Mouse (Mus musculus): ENCODE measurements around the gene Atg16l1.

Atg16l1 gene

DNA sequence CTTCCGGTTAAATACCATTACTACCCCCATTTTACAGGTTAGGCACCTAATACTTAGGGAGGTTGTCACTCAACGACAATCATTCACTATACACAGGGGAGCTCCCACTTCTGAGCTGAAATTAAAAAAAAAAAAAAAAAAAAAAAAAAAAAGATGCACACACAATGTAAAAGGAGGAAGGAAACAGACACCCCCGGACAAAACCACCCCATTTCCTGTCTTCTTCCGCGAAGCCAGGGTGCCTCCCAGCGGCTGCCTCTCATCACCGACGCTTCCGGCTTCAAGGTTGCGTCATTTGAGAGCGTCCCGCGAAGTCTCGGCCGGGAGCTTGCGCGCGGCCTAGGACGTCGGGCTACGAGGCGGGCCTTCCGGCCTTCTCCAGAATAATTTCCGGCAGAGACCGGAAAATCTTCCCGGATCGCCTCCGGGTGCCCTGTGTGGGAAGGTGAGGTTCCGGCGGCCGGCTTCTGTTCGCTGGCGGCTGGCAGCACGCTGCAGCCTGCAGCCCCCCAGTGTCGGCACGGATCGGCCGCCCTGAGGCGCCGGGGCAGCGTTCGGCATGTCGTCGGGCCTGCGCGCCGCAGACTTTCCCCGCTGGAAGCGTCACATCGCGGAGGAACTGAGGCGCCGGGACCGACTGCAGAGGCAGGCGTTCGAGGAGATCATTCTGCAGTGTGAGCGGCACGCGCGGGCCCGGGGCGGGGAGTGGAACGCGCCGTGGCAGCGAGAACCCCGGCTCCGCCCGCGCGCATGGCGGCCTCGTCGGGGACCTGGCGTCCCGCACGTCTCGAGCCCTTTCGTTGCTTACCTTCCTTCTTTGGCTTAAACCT, at the start of gene Atg16l1:
Gene Atg16l1, plus strand, starts transcription at position 230 of the 830 bp plus-strand sequence.
- in situ Hi-C loops (cut with MboI; ENCODE audit: low pct_unique_long_range_greater_than_20kb in 1 of 2, low sequenced_read_pairs in 2 of 2, unreplicated experiment in 1 of 2), result loop anchor here in 1 of 2 experiments (5.0 kb wide), 1 partner anchor 54 kb away; no protein-coding TSS in a partner anchor

DNA sequence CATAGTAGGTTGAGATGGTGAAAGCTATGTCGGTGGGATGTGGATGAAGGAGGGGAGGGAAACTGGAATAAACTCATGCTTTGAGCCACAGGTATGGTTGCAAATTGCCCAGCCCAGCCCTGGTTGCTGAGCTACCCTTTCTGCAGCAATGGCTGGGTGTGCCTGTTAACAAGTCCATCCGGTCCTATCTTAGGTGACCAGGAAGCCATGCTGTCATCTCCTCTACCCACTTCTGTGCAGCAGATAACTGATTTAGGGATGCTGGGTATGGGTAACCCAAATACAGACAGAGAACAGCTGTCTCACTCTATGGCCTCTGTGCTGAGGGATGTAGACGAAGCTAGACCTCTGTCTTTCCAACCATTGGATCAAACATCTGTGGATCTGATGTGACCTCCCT, 49.3 kb upstream of the Atg16l1 start:
- in situ Hi-C loops (cut with MboI; ENCODE audit: low pct_unique_long_range_greater_than_20kb in 1 of 2, low sequenced_read_pairs in 2 of 2, unreplicated experiment in 1 of 2), result no loop called here

- in situ Hi-C loops (cut with MboI; ENCODE audit: low pct_unique_long_range_greater_than_20kb in 1 of 2, low sequenced_read_pairs in 2 of 2, unreplicated experiment in 1 of 2), result no loop called here
Measured at GRCm38 (mm10) chr1:87709020-87709419, 46.6 kb upstream of the Atg16l1 start.

- in situ Hi-C loops (cut with MboI; ENCODE audit: low pct_unique_long_range_greater_than_20kb in 1 of 2, low sequenced_read_pairs in 2 of 2, unreplicated experiment in 1 of 2), result no loop called here
Measured at GRCm38 (mm10) chr1:87709661-87710270, 45.9 kb upstream of the Atg16l1 start.

- in situ Hi-C loops (cut with MboI; ENCODE audit: low pct_unique_long_range_greater_than_20kb in 1 of 2, low sequenced_read_pairs in 2 of 2, unreplicated experiment in 1 of 2), result no loop called here
Measured at GRCm38 (mm10) chr1:87711938-87712613, 43.6 kb upstream of the Atg16l1 start.

DNA sequence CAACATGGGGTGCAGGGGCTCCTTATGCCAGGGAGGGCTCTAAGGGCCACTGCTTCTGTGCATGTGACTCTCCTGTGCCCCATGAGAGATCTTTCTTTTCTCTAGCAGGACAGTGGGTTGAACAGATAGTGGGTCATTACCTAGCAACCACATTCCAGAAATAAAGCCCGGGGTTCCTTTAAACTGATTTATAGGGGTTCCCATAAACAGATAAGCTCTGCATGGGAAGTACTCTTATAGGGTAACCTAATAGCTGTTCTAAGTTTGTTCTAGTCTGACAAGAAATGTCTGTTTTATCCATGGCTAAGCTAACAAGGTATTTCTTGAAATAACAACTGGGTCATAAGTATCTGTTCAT, 43.1 kb upstream of the Atg16l1 start:
- in situ Hi-C loops (cut with MboI; ENCODE audit: low pct_unique_long_range_greater_than_20kb in 1 of 2, low sequenced_read_pairs in 2 of 2, unreplicated experiment in 1 of 2), result no loop called here

GRCm38 (mm10) chr1:87721382-87721781, 34.3 kb upstream of the Atg16l1 start:
- in situ Hi-C loops (cut with MboI; ENCODE audit: low pct_unique_long_range_greater_than_20kb in 1 of 2, low sequenced_read_pairs in 2 of 2, unreplicated experiment in 1 of 2), result no loop called here

GRCm38 (mm10) chr1:87722081-87722480, 33.6 kb upstream of the Atg16l1 start:
- in situ Hi-C loops (cut with MboI; ENCODE audit: low pct_unique_long_range_greater_than_20kb in 1 of 2, low sequenced_read_pairs in 2 of 2, unreplicated experiment in 1 of 2), result no loop called here

- in situ Hi-C loops (cut with MboI; ENCODE audit: low pct_unique_long_range_greater_than_20kb in 1 of 2, low sequenced_read_pairs in 2 of 2, unreplicated experiment in 1 of 2), result no loop called here
Measured at GRCm38 (mm10) chr1:87723351-87723750, 32.3 kb upstream of the Atg16l1 start.

DNA sequence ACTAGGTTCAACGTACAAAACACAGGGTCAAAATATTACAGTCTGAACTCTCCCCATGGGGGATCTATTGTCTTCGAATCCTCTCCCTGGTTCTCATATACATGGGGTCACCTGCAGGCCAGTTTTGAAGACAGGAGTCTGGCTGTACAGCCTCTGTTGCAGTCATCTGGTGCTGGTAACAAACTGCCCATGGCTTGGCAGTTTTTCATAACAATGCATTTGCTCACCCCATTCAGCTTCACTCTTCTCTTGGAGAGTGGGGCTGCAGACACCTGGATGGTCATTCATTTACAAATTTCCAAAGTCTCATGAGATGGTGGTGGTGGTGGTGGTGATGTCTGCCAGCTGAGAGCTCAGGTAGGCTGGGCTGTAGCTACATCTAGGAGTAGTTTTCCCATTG, 26.6 kb upstream of the Atg16l1 start:
- in situ Hi-C loops (cut with MboI; ENCODE audit: low pct_unique_long_range_greater_than_20kb in 1 of 2, low sequenced_read_pairs in 2 of 2, unreplicated experiment in 1 of 2), result no loop called here

- in situ Hi-C loops (cut with MboI; ENCODE audit: low pct_unique_long_range_greater_than_20kb in 1 of 2, low sequenced_read_pairs in 2 of 2, unreplicated experiment in 1 of 2), result no loop called here
Measured at GRCm38 (mm10) chr1:87729850-87730249, 25.8 kb upstream of the Atg16l1 start.

DNA sequence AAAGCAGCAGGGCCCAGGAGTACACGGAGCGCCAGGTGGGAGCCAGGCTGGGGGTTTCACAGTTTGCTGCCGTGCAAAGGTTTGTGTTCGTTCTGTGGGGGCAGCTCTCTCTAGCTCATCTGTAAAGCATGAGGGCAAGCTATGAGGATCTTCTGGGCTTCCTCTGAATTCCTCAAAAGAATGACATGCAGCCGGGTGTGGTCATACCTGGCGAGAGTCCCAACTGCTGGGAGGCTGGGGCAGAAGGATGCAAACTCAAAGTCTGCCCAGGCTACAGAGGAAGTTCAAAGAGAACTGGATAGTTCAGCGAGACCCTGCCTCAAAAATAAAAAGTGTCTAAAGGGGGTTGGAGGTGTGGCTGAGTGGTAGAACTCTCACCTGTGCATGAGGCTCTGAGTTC, 25.4 kb upstream of the Atg16l1 start:
- in situ Hi-C loops (cut with MboI; ENCODE audit: low pct_unique_long_range_greater_than_20kb in 1 of 2, low sequenced_read_pairs in 2 of 2, unreplicated experiment in 1 of 2), result no loop called here

- in situ Hi-C loops (cut with MboI; ENCODE audit: low pct_unique_long_range_greater_than_20kb in 1 of 2, low sequenced_read_pairs in 2 of 2, unreplicated experiment in 1 of 2), result no loop called here
Measured at GRCm38 (mm10) chr1:87733212-87733611, 22.5 kb upstream of the Atg16l1 start.

DNA sequence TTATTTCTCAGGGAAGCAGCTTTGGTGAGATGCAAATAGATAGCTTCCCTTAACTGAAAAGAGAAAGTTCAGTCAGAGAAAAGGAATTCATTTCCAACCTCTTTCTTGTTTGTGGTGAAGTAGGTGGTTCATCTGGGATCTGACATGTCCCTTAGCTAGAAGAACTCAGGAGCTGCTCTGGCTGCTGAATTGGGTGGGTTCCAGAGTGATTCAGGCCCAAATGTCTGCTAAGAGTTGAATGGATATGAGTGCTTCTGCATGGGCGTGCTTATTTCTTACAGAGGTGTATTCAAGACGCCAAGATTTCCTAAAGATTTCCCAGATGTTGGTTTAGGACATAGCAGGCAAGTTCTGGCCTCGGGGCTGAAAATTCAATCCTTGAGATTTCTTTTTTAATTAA, 21.5 kb upstream of the Atg16l1 start:
- in situ Hi-C loops (cut with MboI; ENCODE audit: low pct_unique_long_range_greater_than_20kb in 1 of 2, low sequenced_read_pairs in 2 of 2, unreplicated experiment in 1 of 2), result no loop called here

GRCm38 (mm10) chr1:87740584-87741290, 14.9 kb upstream of the Atg16l1 start:
- in situ Hi-C loops (cut with MboI; ENCODE audit: low pct_unique_long_range_greater_than_20kb in 1 of 2, low sequenced_read_pairs in 2 of 2, unreplicated experiment in 1 of 2), result no loop called here

DNA sequence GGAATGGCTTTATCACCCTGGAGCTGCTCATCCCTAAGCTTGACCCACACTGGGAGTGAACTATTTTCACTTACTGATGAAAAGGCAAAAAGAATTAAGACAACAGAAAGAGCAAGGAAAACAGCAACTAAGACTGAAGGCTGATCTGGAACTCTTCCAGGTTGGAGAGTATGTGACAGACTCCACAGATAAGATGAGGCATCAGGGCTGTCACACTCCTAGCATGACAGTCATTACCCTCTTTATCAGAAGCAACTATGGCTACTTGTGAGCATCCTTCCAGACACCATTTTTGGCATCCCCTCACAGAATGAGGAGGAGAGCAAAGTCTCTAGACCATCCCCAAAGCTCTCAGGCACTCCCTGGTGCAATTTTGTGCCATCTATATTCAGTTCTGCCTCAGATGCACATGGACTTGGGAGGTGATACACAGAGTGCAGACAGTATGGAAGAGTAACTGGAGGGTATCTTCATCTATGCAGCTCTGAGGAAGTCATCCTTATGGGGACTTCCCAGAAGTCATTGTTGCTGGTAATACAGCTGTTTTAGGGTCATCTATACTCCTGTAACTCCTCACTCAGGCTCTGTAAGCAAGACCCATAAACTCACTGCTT, 6.2 kb upstream of the Atg16l1 start:
- in situ Hi-C loops (cut with MboI; ENCODE audit: low pct_unique_long_range_greater_than_20kb in 1 of 2, low sequenced_read_pairs in 2 of 2, unreplicated experiment in 1 of 2), result no loop called here

GRCm38 (mm10) chr1:87763821-87764220, 8.2 kb downstream of the Atg16l1 start:
- in situ Hi-C loops (cut with MboI; ENCODE audit: low pct_unique_long_range_greater_than_20kb in 1 of 2, low sequenced_read_pairs in 2 of 2, unreplicated experiment in 1 of 2), result no loop called here

DNA sequence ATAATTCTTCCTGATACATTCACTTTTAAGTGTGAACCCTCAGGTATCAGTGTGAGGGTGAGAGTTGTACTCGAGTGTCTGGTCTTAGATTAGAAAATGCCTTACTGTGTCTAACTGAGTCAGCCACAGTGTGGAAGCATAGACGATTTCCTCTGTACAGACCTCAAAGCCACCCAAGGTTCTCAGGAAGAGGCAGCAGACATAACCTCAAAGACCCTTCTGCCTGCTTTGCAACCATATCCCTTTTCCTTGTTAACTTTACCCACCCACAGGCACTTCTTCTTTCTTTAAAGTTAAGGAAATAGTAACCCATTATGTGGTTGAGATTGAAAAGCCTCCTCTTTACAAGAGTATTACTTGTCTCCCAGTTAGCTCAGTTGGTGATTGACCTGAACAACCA, 10.1 kb downstream of the Atg16l1 start:
- in situ Hi-C loops (cut with MboI; ENCODE audit: low pct_unique_long_range_greater_than_20kb in 1 of 2, low sequenced_read_pairs in 2 of 2, unreplicated experiment in 1 of 2), result no loop called here

- in situ Hi-C loops (cut with MboI; ENCODE audit: low pct_unique_long_range_greater_than_20kb in 1 of 2, low sequenced_read_pairs in 2 of 2, unreplicated experiment in 1 of 2), result no loop called here
Measured at GRCm38 (mm10) chr1:87766233-87766632, 10.6 kb downstream of the Atg16l1 start.

Data from mouse embryonic stem cell (cell line).